Mouse (Mus musculus) liver, postnatal 0 days (tissue): ENCODE results near the gene Ttc17. TPM values are rescaled to one million over a fixed set of nuclear protein-coding genes. Genes with fewer than 3 reads are reported as not detected.

Source experiments
- ATAC-seq: fragments of 200-750 bp; cut with Nextera tagmentation; 2 replicates; pipeline ENCODE4 v1.8.0; 2017; ENCODE audit warnings: mild to moderate bottlenecking, moderate library complexity
- DNase-seq: peaks from one replicate; pipeline ENCODE4 v3.0.0-alpha.2; 2016
- H3K27ac ChIP-seq: fragments of 300-500 bp; sonication (generic); 2 replicates; pipeline ENCODE4 v1.5.1; 2014; ENCODE audit warnings: antibody characterized with exemption, moderate library complexity, mild to moderate bottlenecking, low read depth
- H3K27me3 ChIP-seq: fragments of 300-500 bp; sonication (generic); 2 replicates; pipeline ENCODE4 v1.6.1; 2014; ENCODE audit warnings: low read length, control low read depth, mixed read lengths; ENCODE audit not compliant: insufficient read depth
- H3K36me3 ChIP-seq: fragments of 300-500 bp; sonication (generic); replicated peaks from 2 replicates; pipeline ENCODE4 v1.6.1; 2014; ENCODE audit warnings: mild to moderate bottlenecking, control low read depth, low read length, moderate library complexity, mixed read lengths; ENCODE audit not compliant: insufficient read depth
- H3K4me1 ChIP-seq: fragments of 300-500 bp; sonication (generic); 2 replicates; pipeline ENCODE4 v1.6.1; 2014; ENCODE audit warnings: antibody characterized with exemption, mild to moderate bottlenecking, control low read depth; ENCODE audit not compliant: insufficient read depth
- H3K4me2 ChIP-seq: fragments of 300-500 bp; sonication (generic); 2 replicates; pipeline ENCODE4 v1.6.1; 2014; ENCODE audit warnings: low read depth, mild to moderate bottlenecking, low read length, moderate library complexity, mixed read lengths
- H3K4me3 ChIP-seq: fragments of 300-500 bp; sonication (generic); 2 replicates; pipeline ENCODE4 v1.5.1; 2014; ENCODE audit warnings: low read depth, low read length
- H3K9ac ChIP-seq: fragments of 300-500 bp; sonication (generic); replicated peaks from 2 replicates; pipeline ENCODE4 v1.6.1; 2014; ENCODE audit warnings: mild to moderate bottlenecking, moderate library complexity
- H3K9me3 ChIP-seq: fragments of 300-500 bp; sonication (generic); 2 replicates; pipeline ENCODE4 v1.6.1; 2016; ENCODE audit warnings: mild to moderate bottlenecking, control low read depth, low read length, mixed read lengths
- CTCF ChIP-seq: sonication (generic); IDR thresholded peaks from 2 replicates; pipeline ENCODE4 v1.5.1; 2016; ENCODE audit warnings: antibody characterized with exemption, low read depth
- EP300 ChIP-seq: IDR thresholded peaks from 2 replicates; pipeline ENCODE4 v1.6.1; 2016; ENCODE audit warnings: antibody characterized with exemption, low read depth, mild to moderate bottlenecking
- WGBS: fragments of 180-500 bp; shearing (Covaris S2); extraction: QIAGEN DNeasy Blood & Tissue Kit; methylation state at CpG from one replicate; pipeline ENCODE4 v1.1.7; 2014; ENCODE audit not compliant: insufficient replicate concordance; 5-methylcytosine and 5-hydroxymethylcytosine counted together
- polyA plus RNA-seq: library from polyadenylated mRNA; unstranded; fragments of >200 nt; fragmentation: Nextera tagmentation; extraction: Ambion mirVana; gene quantifications from 2 replicates; pipeline ENCODE4 v1.2.1, GENCODE M21; 2015

Ttc17 gene
- polyA plus RNA-seq, 1 experiment from 2014 or later = 19.6 TPM

- H3K27ac ChIP-seq = no peak overlapping the region
- peaks cover 23% of the 10 kb centered on the region for H3K36me3 ChIP-seq
- DNase-seq (no peak), ATAC-seq (no peak)
- H3K4me2 ChIP-seq = no peak overlapping the region
- no peaks in the 10 kb centered on the region for H3K4me1 ChIP-seq
- no peaks in the 10 kb centered on the region for H3K9me3 ChIP-seq
- no peak overlapping the region for H3K9ac ChIP-seq
- no peaks in the 10 kb centered on the region for H3K27me3 ChIP-seq
- no peak overlapping the region for H3K4me3 ChIP-seq
- TF ChIP-seq CTCF = no peak
- TF ChIP-seq EP300 = no peak
- WGBS = 66% methylated on average over 3 of the region's 3 CpGs
Observed at GRCm38 (mm10) chr2:94297467-94297866, 109.0 kb downstream of the Ttc17 start.

- no peaks in the 10 kb centered on the region for H3K36me3 ChIP-seq
- H3K4me2 ChIP-seq = no peak overlapping the region
- no peaks in the 10 kb centered on the region for H3K4me1 ChIP-seq
- no peaks in the 10 kb centered on the region; the same call in 1 of the 2 replicates for H3K27me3 ChIP-seq
- TF ChIP-seq CTCF (peak; percentile 88), EP300 (no peak)
- no peak overlapping the region for H3K9ac ChIP-seq
- no peak overlapping the region for H3K27ac ChIP-seq
- WGBS = 1% methylated on average over 5 of the region's 5 CpGs
- peak; percentile 54 for DNase-seq
- H3K4me3 ChIP-seq = no peak overlapping the region
- ATAC-seq = peak; percentile 25; the same call in 1 of the 2 replicates
- H3K9me3 ChIP-seq = no peaks in the 10 kb centered on the region
Observed at GRCm38 (mm10) chr2:94290483-94290882, 116.0 kb downstream of the Ttc17 start.

GRCm38 (mm10) chr2:94289659-94290058 lies 116.8 kb downstream of the Ttc17 start:
- H3K4me3 ChIP-seq = no peak overlapping the region
- H3K9me3 ChIP-seq = no peaks in the 10 kb centered on the region
- no peaks in the 10 kb centered on the region; the same call in 1 of the 2 replicates for H3K27me3 ChIP-seq
- ATAC-seq (no peak), DNase-seq (no peak)
- no peak overlapping the region for H3K4me2 ChIP-seq
- no peak overlapping the region for H3K27ac ChIP-seq
- no peaks in the 10 kb centered on the region for H3K36me3 ChIP-seq
- WGBS = 52% methylated on average over 6 of the region's 6 CpGs
- no peak overlapping the region for H3K9ac ChIP-seq
- no peak for TF ChIP-seq EP300
- TF ChIP-seq CTCF = no peak
- no peaks in the 10 kb centered on the region for H3K4me1 ChIP-seq

- no peak for ATAC-seq
Observed at GRCm38 (mm10) chr2:94289169-94289568, 117.3 kb downstream of the Ttc17 start.

GRCm38 (mm10) chr2:94288086-94288485 lies 118.4 kb downstream of the Ttc17 start:
- WGBS = 33% methylated on average over 5 of the region's 5 CpGs
- H3K27me3 ChIP-seq = no peaks in the 10 kb centered on the region; the same call in 1 of the 2 replicates
- H3K36me3 ChIP-seq = no peaks in the 10 kb centered on the region
- H3K4me2 ChIP-seq = no peak overlapping the region
- DNase-seq = no peak
- no peak overlapping the region for H3K27ac ChIP-seq
- H3K4me3 ChIP-seq = no peak overlapping the region
- TF ChIP-seq EP300 (no peak), CTCF (no peak)
- H3K4me1 ChIP-seq = no peaks in the 10 kb centered on the region
- H3K9ac ChIP-seq = no peak overlapping the region
- no peaks in the 10 kb centered on the region for H3K9me3 ChIP-seq
- ATAC-seq = no peak

More at GRCm38 (mm10) chr2:94289169-94289568, 117.3 kb downstream of the Ttc17 start:
- no peak overlapping the region for H3K9ac ChIP-seq
- H3K27ac ChIP-seq = no peak overlapping the region
- 9% methylated on average over 2 of the region's 2 CpGs for WGBS
- H3K9me3 ChIP-seq = no peaks in the 10 kb centered on the region
- no peaks in the 10 kb centered on the region; the same call in 1 of the 2 replicates for H3K27me3 ChIP-seq
- no peak overlapping the region for H3K4me2 ChIP-seq
- no peak overlapping the region for H3K4me3 ChIP-seq
- H3K36me3 ChIP-seq = no peaks in the 10 kb centered on the region
- DNase-seq = no peak
- H3K4me1 ChIP-seq = no peaks in the 10 kb centered on the region
- TF ChIP-seq CTCF (no peak), EP300 (no peak)

- Histone ChIP-seq H3K4me2 (no peak overlapping the region), H3K27ac (no peak overlapping the region), H3K4me1 (no peaks in the 10 kb centered on the region), H3K27me3 (no peaks in the 10 kb centered on the region; the same call in 1 of the 2 replicates), H3K9ac (no peak overlapping the region), H3K9me3 (no peaks in the 10 kb centered on the region), H3K4me3 (no peak overlapping the region), H3K36me3 (no peaks in the 10 kb centered on the region)
- no peak for ATAC-seq
- TF ChIP-seq EP300 (no peak), CTCF (no peak)
- no peak for DNase-seq
- 67% methylated on average over 7 of the region's 7 CpGs for WGBS
Observed at GRCm38 (mm10) chr2:94287435-94287834, 119.1 kb downstream of the Ttc17 start.

- TF ChIP-seq CTCF (no peak), EP300 (no peak)
- Histone ChIP-seq H3K27ac (no peak overlapping the region), H3K9me3 (no peaks in the 10 kb centered on the region), H3K9ac (no peak overlapping the region), H3K4me2 (no peak overlapping the region), H3K27me3 (no peaks in the 10 kb centered on the region), H3K36me3 (no peaks in the 10 kb centered on the region), H3K4me3 (no peak overlapping the region), H3K4me1 (no peaks in the 10 kb centered on the region)
- ATAC-seq = no peak
- no peak for DNase-seq
- 73% methylated on average over 6 of the region's 6 CpGs for WGBS
Observed at GRCm38 (mm10) chr2:94283526-94283925, 123.0 kb downstream of the Ttc17 start.
